Mouse (Mus musculus): ENCODE measurements around the gene Med7.
"Not testable (repeated sequence)": the region's sequence is repeated elsewhere in the genome, so short reads cannot be mapped to it uniquely, and the experiment has no call there.

Gene Med7

DNA sequence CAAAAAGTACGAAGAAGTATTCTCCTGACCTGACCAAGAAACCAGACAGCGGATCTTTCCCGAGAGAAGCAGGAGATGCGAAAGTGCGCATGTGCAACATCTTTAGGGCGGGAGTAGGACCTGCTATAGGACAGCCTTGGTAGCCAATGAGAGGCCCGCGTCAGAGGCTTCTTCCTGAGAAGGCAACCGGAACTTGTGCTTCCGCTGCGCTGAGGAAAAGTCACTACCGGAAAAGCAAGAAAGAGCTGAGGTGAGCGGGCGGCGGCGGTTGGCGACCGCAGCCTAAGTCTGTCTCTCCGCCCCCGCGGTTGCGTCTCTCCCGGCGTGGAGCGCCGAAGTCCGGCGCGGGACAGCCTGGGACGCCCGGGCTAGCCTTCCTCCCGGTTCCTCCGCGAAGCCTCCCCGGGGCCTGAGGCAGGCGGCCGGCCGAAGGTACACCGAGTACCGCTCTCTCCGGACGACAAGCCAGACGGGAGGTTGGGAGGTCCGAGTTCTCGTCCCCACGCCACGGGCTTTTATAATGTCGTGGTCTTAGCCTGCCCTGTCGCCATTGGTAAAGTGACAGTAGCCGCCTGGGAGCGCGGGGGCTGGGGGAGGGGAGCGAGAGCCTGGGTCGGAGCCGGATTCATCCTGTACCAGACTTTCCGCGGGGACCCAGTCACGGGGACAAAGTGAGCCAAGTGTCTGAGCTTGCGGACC lies at the start of gene Med7:
Med7 (plus strand) TSS at position 166 of the 699 bp plus-strand sequence.
- peak; percentile 96 for DNase-seq

DNA sequence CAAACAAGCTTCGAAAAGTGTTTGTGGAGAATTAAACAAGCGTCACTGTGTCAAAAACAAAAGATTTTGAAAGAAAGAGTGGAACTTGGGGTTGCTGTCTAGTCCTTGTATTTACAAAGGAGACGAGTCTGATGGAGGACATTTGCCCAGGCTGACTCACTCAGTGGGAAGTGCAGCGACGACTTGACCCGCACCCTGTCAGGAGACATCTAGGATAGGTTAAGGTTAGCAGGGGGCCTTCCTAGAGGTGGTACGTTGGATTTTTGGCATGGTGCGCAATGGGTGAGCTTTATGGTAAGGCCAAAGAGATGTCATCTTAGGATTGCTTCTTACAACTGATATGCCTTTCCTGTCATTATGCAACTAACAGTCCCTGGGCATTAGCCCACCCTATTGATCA lies 49.7 kb upstream of the Med7 start:
- no peak for DNase-seq

DNA sequence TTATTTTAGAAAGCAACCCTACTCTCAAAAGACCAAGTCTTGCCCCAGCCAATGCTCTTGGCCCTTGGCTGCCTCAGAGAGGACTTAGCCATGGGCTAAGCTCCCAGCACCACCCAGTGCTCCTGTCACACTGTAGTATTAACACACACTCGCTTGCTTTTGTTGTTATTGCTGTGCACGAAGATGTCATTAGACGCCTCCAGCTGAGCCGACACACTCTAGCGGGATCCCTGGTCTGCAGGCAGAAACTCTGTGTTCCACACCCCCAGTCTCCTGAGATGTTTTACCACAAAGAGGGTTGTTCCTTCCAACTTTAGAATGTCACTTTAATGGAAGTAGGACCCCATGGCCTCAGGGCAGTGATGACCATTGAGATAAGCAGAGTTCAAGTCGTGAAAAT lies 48.3 kb upstream of the Med7 start:
- DNase-seq = no peak

GRCm38 (mm10) chr11:46389336-46390117 lies 47.2 kb upstream of the Med7 start, which contains the start of gene Itk:
TSS of gene Itk (minus strand) at chr11:46389515.
- no peak for DNase-seq

DNA sequence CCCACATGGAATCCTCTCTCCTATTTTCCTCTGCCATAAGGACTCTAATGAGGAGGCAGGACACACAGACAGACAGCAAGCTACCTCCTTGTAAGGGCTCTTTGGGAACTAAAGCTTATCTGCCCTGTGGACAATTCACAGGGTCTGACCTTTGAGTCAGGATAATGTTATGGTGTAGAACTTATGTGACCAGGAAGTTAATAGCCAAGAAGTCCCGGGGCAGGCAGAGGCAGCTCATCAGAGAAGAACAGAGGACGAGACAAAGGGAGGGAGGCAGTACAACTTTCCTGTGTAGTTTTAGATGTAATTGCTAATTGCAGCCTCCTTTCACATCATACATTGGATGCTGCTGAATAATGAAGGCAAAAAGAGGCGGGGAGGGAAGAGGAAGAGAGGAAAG lies 46.1 kb upstream of the Med7 start:
- no peak for DNase-seq

DNA sequence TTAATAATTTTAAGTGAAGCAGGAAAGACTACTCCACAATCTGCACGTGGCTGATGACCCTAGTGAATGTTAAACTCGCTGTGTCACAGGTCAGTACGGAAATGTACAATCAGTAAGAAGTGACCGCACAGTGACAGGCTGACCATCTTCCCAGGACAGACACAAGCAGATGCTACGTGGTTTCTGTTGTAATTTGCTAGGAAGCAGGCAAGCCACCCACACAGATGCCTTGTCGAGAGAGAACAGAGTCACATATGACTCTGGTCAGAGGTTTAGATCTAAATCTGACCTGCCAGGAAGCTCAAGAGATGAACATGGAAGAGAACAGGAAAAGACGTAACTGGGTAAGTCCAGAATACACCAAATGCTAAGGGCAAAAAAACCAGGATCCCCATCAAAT lies 43.8 kb upstream of the Med7 start:
- no peak for DNase-seq

- DNase-seq = no peak
These were observed 43.3 kb upstream of the Med7 start for GRCm38 (mm10) chr11:46393413-46393812.

GRCm38 (mm10) chr11:46395088-46395487 lies 41.6 kb upstream of the Med7 start:
- no peak for DNase-seq

DNA sequence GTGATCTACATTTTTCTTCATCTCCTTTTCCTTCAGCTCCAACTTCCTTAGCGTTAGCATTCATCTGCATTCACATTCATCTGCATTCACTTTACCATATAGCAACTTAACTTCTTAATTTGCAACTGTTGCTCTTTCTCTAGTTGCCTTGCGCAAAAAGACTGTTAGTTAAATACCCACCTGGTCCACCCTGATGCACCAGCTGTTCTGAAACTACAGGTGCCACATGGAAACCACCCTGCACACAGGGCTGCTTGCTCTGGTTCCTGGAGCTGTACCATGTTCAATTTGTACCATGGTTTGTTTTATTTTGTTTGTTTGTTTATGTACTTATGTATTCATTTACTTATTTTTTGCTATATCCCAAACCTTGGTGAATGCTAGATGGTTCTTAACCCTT lies 41.0 kb upstream of the Med7 start:
- DNase-seq = no peak

- no peak for DNase-seq
These were observed 40.4 kb upstream of the Med7 start, which contains the start of gene Fam71b for GRCm38 (mm10) chr11:46396167-46396859. TSS of gene Fam71b (plus strand) at chr11:46396559.

DNA sequence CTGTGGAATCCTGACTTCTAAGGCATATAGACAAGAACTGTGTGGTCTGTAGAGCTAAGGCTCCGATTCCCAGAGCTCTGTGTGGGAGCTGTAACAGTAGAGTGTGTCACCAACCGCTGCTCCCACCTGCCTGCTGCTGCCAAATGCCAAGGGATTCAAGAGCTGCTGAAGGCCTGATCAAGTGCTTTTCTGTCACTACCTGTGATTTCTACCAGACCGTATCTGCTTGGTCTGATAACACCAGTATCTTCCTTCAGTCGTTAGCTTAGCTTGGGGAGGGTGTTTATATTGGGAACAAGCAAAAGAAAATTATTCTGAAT lies 39.9 kb upstream of the Med7 start:
- DNase-seq = no peak

DNA sequence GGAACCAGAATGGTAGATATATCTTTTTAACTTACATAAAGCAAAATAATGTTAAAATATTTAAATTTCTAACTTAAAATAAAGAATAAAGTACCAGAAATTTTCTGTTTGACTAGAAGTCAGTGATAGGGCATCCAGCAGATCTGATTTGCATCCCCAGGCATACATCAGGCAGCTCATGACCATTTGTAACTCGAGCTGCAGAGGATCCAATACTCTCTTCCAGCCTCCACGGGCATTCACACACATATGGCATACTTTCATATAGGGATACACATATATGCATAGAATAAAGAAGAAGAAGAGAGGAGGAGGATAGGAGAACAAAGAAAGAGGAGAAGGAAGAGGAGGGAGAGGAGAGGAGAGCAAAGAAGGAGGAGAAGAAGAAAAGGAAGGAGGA lies 38.8 kb upstream of the Med7 start:
- DNase-seq = no peak

DNA sequence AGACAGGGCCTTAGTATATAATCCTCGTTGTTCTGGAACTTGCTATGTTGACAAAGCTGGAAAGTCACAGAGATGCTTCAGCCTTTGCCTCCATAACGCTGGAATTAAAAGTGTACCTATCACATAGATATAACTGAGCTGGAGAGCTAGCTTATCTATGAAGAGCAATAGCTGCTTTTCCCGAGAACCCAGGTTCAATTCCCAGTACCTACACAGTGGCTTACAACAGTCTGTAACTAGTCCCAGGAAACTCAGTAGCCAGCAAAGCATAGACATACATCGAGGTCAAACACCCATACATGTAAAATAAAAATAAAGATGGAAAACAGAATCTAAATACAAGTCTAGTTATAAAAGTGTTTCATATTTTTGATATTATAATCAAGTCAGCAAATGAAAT lies 38.3 kb upstream of the Med7 start:
- DNase-seq = no peak

- no peak for DNase-seq
These were observed 37.8 kb upstream of the Med7 start for GRCm38 (mm10) chr11:46398933-46399383.

- no peak for DNase-seq
These were observed 35.2 kb upstream of the Med7 start for GRCm38 (mm10) chr11:46401555-46401954.

GRCm38 (mm10) chr11:46404986-46405385 lies 31.7 kb upstream of the Med7 start:
- no peak for DNase-seq

GRCm38 (mm10) chr11:46406721-46407120 lies 30.0 kb upstream of the Med7 start:
- DNase-seq = no peak

DNA sequence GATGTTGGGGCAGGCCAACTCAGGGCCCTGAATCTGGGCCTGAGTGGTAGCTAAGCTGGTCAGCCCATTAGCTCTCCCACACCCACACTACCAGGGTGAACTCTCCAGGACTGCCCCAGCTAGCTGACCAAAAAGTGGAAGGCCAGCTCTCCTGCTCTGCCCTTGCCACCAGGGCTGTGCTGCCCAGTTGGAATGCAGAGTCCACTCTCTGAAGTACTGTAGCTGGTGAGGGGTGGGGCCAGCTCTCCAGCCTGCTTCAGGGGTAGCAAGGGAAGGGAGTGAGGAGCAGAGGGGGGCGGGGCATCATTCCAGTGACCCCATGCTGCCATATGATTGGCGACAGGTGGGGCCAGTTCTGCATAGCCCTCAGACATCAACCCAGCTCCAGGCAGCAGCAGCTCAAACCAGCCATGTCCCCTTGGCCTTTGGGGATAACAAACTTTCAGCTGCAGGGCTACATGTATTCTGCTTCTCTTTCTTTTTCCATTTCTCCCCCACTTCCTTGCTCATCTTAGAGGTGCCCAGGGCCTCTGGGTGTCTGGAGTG lies 26.6 kb upstream of the Med7 start:
- no peak for DNase-seq

DNA sequence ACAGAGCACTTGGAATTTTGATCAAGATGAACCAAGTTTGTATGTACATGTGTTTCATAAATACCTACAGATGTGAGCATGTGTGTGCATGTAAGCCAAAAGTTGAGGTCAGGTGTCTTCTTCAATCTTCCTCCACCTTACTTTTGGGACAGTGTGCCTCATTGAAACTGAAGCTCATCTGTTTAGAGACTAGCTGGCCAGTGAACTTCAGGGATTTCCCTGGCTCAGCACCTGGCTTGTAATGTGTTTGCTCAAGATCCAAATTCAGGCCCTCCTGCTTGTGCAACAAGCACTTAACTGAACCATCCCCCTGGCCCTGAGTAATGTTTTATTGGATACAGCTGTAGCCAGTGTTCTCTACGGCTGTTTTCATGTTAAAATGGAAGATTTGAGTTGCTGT lies 18.3 kb upstream of the Med7 start:
- DNase-seq = no peak

DNA sequence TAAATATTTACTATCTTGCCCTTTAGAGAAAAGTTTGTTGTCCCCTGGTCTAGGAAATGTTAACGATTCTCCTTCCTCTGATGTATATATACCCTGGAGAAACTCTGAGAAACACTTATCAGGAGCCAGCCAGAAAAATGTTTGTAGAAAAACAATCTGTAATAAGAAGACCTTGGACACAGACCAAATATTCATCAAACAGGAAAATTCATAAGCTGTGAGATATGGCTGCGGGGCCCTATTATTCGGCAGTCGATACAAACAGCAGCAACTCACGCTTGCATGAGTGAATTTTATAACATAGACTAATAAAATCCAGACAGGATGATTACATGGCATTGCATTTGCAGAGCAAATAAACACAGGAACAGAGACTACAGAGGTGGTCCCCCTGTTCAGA lies 17.9 kb upstream of the Med7 start:
- no peak for DNase-seq

GRCm38 (mm10) chr11:46421086-46421888 lies 15.4 kb upstream of the Med7 start:
- no peak for DNase-seq

DNA sequence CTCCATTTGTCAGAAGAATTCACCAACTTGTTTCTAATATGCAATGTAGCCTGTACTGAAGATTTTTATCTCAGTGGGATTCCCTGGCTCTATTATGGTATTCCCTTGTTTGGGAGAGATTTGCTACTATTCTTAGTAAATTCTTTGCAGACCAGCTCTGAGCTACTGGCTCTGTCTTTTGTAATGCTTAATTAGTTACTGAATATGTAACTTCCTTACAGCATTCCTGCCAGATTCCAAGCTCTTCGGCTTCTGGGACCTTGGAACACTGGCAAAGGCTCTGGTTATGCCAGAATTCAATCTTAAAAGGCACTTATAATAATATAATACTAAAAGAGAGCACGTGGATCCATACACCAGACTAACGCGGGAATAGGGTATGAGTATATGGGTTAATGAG lies 8.6 kb upstream of the Med7 start:
- not testable (repeated sequence) for DNase-seq

GRCm38 (mm10) chr11:46430123-46430522 lies 6.6 kb upstream of the Med7 start:
- no peak for DNase-seq

Data from kidney, postnatal 10 days (tissue).